Mouse (Mus musculus) kidney, postnatal 14 days (tissue): Measurements from ENCODE around the gene Gnas.

Experiments
- DNase-seq: peaks from one replicate; pipeline ENCODE4 v3.0.0; 2022; ENCODE audit warnings: mixed read lengths

The Gnas gene

DNA sequence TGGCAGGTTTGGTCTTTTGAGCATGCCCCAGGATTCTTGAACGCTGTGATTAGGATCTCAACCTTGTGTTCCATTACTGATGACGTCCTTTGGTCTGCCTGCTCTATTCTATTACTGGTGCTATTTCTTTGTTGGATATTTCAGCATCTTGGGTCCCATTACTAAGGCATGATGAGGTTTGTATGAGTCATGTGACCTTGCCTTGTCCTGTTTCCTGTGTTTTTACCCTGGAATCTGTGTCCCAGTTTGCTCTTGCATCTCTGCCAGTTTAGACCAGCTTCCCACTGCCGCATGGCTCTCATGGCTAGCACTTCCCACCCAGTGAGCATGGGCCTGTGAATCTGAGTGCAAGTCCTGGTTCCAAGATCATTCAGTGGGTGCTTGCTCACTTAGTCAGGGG, 107.8 kb downstream of the Gnas start:
- DNase-seq, result no peak

GRCm38 (mm10) chr2:174392554-174392953, 108.4 kb downstream of the Gnas start:
- DNase-seq, result no peak

DNA sequence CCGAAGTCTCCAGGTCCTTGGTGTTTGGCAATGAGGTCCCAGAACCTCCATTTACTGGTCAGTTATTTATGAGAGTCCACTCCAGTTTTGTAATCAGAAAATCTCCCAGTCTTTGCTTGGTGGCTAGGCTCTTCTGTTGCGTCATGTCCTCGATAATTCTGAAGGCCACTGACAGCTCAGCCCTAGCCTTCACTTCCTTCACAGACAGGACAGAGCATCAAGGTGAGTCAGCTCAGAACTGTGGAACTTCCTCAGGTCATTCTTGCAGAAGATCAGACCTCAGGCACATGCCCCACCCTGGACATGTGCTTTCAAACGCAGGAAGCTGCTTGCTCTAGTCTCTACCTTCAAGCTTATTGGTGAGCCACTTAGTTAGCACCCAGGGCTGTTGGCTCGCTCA, 109.3 kb downstream of the Gnas start:
- no peak for DNase-seq
